Mouse (Mus musculus) skeletal muscle tissue, postnatal 0 days (tissue): Measurements from ENCODE around the gene Hspa5. TPM values are rescaled to one million over a fixed set of nuclear protein-coding genes. Genes with fewer than 3 reads are reported as not detected.

ENCODE experiments used
- polyA plus RNA-seq: library from polyadenylated mRNA; unstranded; fragments of >200 nt; fragmentation: Nextera tagmentation; extraction: Ambion mirVana; gene quantifications from 2 replicates; pipeline ENCODE4 v1.2.1, GENCODE M21; 2015

Hspa5 gene
- 196 and 251 TPM in 2 replicates for polyA plus RNA-seq

DNA sequence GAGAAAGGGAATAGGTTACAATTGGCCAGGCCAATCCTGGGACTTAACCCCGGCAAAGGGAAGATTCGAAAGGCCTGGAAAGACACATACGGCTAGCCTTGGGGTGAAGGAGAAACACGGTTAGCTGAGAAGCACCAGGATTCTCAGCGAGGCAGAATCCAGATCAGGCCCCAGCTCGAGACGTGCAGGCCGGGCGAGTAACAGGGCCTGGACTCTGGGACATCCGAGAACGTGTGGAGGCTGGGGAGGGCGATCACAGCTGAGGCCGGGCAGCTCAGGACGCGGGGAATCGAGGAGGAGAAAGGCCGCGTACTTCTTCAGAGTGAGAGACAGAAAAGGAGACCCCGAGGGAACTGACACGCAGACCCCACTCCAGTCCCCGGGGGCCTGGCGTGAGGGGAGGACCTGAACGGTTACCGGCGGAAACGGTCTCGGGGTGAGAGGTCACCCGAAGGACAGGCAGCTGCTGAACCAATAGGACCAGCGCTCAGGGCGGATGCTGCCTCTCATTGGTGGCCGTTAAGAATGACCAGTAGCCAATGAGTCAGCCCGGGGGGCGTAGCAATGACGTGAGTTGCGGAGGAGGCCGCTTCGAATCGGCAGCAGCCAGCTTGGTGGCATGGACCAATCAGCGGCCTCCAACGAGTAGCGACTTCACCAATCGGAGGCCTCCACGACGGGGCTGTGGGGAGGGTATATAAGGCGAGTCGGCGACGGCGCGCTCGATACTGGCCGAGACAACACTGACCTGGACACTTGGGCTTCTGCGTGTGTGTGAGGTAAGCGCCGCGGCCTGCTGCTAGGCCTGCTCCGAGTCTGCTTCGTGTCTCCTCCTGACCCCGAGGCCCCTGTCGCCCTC lies at the start of gene Hspa5:
Hspa5 (plus strand) TSS at position 603 of the 859 bp plus-strand sequence.

DNA sequence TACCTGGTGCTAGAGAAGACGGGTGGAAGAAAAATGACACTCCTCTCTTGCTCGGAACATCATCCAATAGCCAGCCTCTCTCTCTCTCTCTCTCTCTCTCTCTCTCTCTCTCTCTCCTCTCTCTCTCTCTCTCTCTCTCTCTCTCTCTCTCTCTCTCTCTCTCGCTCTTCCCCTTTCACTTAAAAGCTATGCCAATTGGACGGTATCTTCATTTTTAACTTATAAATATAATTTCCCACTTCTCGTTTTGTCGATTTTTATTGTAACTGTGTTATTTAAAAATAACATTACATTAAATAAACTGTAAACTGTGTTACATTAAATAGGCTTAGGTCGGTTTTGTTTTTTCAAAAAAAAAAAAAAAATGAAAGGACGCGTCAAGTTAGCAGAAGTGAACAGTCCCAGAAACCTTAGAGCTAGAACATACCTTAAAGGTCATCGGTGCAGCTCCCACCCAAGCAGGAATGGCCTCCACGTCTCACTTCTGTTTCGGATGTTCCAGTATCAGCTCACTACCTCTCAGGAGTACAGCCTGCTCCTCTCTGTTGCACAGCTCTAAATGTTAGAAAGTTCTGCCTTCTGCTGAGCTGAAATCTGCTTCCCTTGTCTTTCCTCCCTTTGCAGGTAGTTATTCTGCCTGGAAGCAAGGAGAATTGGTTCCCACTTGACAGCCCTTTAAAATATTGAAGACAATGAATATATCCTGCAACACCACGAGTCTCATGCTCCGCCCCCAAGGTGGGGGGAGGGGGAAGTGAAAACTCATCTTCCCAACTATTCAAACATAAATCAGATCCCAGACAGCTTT lies 17.0 kb upstream of the Hspa5 start, which contains the start of gene Gapvd1:
Gapvd1 (minus strand) TSS at position 682 of the 808 bp plus-strand sequence.

DNA sequence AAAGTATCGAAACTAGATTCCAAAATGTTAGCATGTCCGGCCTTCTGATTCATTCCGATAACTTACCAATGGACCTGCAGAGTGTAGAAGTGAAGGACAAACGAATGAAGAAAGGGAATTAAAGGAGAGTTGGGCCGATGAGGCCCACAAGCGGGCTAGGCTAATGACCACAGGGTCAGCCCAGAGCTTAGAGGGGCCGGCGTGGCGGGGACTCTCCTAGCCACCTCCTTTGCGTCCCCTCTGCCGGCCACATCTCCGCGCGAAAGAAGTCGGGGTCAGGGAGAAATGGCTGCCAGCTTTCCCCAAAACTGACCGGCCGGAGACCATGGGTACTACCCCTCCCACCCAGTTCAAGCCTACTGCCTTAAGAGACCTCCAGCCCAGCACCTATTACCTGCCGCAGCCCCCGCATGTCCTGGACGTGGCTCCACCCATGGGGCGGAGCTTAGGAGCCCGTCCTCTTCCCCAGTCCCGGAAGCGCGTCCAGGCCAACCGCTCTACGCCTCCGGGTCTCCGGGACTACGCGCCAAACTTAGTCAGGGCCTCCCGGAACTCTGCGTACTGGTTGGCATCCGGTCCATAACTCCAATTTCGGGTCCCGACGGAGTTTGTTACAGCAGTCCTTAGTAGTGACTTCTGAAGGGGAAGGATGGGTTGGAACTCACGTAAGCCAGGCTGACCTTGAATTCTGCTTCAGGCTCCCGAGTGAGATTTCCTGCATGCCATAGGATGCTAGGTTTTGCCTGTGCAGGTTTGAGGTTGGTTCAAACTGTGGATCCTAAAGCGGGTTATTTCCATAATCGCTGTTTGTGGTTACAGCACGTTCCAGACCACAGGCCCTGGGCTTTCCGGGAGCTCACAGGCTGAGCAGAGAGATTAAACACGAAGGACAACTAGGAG lies 27.8 kb downstream of the Hspa5 start, which contains the start of gene Rabepk:
Rabepk (minus strand) TSS at position 556 of the 900 bp plus-strand sequence.

DNA sequence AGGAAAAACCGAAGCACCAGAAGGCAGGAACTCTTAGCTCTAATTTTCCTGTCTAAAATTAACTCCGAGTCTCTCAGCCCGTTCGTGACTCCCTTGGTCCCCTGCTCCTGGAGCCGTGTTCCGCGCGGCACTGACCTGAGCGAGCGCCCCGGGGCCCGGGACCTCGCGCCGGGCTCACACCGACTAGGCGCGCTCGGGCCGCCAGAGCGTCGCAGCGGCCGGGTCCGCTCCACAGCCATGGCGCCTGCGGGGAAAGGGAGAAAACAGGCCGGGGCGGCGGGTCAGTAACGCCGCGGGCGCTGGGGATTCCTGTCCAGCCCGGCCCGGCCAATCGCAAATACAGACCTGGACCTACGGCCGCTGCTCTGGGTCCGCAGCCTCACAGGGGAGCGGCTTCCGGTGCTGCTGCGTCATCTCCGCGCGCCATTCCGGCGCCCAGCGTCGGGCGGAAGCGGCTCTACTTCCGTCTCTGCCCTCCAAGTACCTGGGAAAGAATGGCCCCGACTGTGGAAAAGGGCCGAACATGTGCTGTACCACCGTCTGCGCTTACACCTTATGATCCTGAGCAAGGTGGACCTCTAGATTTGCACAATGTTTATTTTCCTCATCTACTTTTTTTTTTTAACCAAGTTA lies 54.2 kb downstream of the Hspa5 start, which contains the start of gene Fbxw2:
Fbxw2 (minus strand) TSS at position 485 of the 633 bp plus-strand sequence.

Other genes starting within 250 kb of the Hspa5 start
- 34.2 and 39.4 TPM in 2 replicates for gene Gapvd1, start 16.7 kb upstream of the Hspa5 start, polyA plus RNA-seq
- gene Rabepk, start 27.9 kb downstream of the Hspa5 start, polyA plus RNA-seq: 14.5 and 19.5 TPM in 2 replicates
- 53.1 and 60.2 TPM in 2 replicates for gene Fbxw2, start 54.3 kb downstream of the Hspa5 start, polyA plus RNA-seq
- gene Gm34653, start 61.0 kb downstream of the Hspa5 start, polyA plus RNA-seq: 0.07 and 0.14 TPM in 2 replicates
- gene Cutal, start 102.4 kb downstream of the Hspa5 start, polyA plus RNA-seq: 0.07 and 0.13 TPM in 2 replicates
- 39.2 and 47.2 TPM in 2 replicates for gene Psmd5, start 103.0 kb downstream of the Hspa5 start, polyA plus RNA-seq
- 5.0 and 5.1 TPM in 2 replicates for gene Phf19, start 142.1 kb downstream of the Hspa5 start, polyA plus RNA-seq
- gene Traf1, start 189.8 kb downstream of the Hspa5 start, polyA plus RNA-seq: 1.5 and 2.2 TPM in 2 replicates